Mouse (Mus musculus): ENCODE results near the gene Gm3383. TPM values are rescaled to one million over a fixed set of nuclear protein-coding genes. Genes with fewer than 3 reads are reported as not detected.
"Not testable (repeated sequence)": the region's sequence is repeated elsewhere in the genome, so short reads cannot be mapped to it uniquely, and the experiment has no call there.

The Gm3383 gene
- 0.76 and 1.4 TPM in 2 replicates for total RNA-seq (2015)
- total RNA-seq (2017), result 0.91 and 1.00 TPM in 2 replicates

DNA sequence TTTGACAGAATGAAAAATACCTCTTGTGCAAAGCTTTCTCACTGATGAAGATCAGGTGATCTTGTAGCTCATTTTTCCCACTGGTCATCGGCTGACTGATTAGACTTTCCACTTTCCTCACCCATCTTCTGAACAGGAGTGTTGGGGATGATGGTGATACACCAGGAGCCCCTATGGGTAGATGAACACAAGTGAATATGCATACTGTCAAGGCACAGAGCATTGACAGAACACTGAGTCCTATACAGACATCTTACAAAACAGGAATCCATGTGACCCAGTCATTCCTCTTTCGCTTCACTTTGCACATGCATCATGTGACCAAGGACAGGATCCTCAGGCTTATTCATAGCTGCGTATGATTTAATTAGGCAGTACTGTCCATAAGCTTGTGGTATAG lies at the start of gene Gm3383:
Gene Gm3383, minus strand, starts transcription at position 101 of the 400 bp plus-strand sequence.
- not testable (repeated sequence) for ATAC-seq (replicated peaks; ENCODE audit: poor library complexity)

DNA sequence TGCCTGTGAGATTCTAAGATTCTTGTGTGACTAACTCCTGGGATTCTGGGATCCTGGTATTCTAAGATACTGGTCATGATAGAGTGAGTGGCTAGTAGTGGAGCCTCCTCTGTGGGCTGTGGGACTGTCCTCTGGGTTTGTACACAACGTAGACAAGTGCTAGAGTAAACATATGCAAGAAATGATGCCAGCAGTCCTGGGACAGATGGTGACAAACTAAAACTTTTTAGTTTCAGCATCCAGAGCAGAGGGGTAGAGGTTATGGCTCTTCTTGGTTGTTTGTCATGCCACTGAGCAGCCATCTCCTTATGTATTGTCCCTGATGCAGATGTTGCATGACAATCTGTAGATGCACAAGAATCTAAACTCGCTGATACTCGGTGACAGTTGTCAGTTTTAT lies 48.1 kb upstream of the Gm3383 start:
- ATAC-seq (replicated peaks; ENCODE audit: poor library complexity), result not testable (repeated sequence)

DNA sequence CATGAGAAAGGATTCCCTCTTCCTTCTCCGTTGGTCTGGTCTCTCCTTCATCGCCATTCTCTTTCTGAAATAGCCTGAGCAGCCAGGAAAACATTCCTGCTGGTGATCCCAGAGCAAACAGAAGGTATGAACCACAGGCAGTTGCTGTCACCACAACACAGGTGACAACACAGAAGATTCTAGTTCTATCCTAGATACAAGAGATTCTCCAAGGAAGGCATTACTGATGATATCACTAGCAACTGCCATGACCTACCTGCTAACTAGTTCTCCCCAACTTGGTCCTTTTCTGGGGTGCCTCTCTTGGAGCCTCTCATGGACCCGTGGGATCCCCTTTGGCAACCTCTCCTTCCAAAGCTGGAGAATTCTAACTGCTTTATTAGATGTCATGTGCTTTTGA lies 22.4 kb upstream of the Gm3383 start, which contains the start of gene Gm3424:
Gene Gm3424, minus strand, starts transcription at position 101 of the 400 bp plus-strand sequence.
- not testable (repeated sequence) for ATAC-seq (replicated peaks; ENCODE audit: poor library complexity)

DNA sequence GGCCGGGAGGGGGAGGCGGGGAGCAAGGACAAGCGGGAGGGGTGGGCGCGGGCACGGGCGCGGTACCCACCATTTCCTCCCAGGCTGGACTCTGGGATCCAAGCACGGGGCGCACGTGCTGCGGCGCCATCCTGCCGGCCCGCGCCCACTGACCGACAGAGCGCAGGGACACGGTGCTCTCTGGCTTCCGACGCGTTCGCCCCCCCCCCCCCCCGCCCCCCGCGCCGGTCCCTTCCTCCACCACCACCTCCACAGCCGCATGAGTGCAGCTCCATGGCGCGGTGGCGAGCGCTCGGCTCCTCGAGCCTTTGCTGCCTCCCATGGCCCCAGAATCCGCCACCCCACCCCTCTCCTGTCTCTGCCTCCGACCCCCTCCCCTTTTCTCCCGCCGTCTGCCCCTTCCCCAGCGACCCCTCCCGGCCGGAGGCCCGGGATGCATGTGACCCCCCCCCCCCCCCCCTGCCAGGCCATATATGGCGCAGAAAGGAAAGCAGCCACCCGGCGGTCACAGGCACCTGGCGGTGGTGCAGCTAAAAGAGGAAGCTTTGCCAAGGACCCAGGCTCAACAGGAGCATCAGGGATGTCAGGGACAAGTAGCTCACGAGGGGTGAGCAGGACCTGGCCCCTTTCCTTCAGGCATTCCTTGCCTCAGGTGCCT lies 5.0 kb upstream of the Gm3383 start:
- not testable (repeated sequence) for ATAC-seq (replicated peaks; ENCODE audit: poor library complexity)

DNA sequence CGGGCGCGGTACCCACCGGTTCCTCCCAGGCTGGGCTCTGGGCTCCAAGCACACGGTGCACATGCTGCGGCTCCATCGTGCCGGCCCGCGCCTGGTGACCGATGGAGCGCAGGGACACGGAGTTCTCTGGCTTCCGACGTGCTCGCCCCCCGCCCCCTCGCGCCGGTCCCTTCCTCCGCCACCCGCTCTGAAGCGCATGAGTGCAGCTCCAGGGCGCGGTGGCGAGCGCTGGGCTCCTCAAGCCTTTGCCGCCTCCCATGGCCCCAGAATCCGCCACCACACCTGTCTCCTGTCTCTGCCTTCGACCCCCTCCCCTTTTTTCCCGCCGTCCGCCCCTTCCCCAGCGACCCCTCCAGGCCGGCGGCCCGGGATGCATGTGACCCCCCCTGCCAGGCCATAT lies 66.3 kb downstream of the Gm3383 start, which contains the start of gene Gm3373:
Gene Gm3373, minus strand, starts transcription at position 101 of the 400 bp plus-strand sequence.
- not testable (repeated sequence) for ATAC-seq (replicated peaks; ENCODE audit: poor library complexity)

DNA sequence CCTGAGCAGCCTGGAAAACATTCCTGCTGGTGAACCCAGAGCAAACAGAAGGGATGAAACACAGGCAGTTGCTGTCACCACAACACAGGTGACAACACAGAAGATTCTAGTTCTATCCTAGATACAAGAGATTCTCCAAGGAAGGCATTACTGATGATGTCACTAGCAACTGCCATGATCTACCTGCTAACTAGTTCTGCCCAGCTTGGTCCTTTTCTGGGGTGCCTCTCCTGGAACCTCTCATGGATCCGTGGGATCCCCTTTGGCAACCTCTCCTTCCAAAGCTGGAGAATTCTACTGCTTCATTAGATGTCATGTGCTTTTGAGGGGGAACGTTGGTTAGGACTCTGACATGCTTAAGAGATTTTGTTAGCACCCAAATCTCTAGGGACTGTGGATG lies 120.4 kb downstream of the Gm3383 start, which contains the start of gene Gm9603:
Gene Gm9603, minus strand, starts transcription at position 101 of the 400 bp plus-strand sequence.
- ATAC-seq (replicated peaks; ENCODE audit: poor library complexity), result not testable (repeated sequence)

DNA sequence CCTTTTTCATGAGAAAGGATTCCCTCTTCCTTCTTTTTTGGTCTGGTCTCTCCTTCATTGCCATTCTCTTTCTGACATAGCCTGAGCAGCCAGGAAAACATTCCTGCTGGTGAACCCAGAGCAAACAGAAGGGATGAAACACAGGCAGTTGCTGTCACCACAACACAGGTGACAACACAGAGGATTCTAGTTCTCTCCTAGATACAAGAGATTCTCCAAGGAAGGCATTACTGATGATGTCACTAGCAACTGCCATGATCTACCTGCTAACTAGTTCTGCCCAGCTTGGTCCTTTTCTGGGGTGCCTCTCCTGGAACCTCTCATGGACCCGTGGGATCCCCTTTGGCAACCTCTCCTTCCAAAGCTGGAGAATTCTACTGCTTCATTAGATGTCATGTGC lies 174.9 kb downstream of the Gm3383 start, which contains the start of gene Gm8265:
Gene Gm8265, minus strand, starts transcription at position 101 of the 400 bp plus-strand sequence.
- not testable (repeated sequence) for ATAC-seq (replicated peaks; ENCODE audit: poor library complexity)

Other genes starting within 250 kb of the Gm3383 start
- gene Gm8265, start 175.0 kb downstream of the Gm3383 start, total RNA-seq (2015), result not detected in 2 replicates
- gene Gm8265, start 175.0 kb downstream of the Gm3383 start, total RNA-seq (2017), result not detected in 2 replicates
- gene Gm9603, start 120.5 kb downstream of the Gm3383 start, total RNA-seq (2015), result not detected in 2 replicates
- not detected in 2 replicates for gene Gm9603, start 120.5 kb downstream of the Gm3383 start, total RNA-seq (2017)
- not detected in 2 replicates for gene Gm3373, start 66.4 kb downstream of the Gm3383 start, total RNA-seq (2015)
- gene Gm3373, start 66.4 kb downstream of the Gm3383 start, total RNA-seq (2017), result not detected in 2 replicates
- gene Gm3424, start 22.3 kb upstream of the Gm3383 start, total RNA-seq (2015), result not detected in 2 replicates
- not detected in 2 replicates for gene Gm3424, start 22.3 kb upstream of the Gm3383 start, total RNA-seq (2017)
- not detected in 2 replicates for gene Gm8237, start 72.4 kb upstream of the Gm3383 start, total RNA-seq (2015)
- not detected in 2 replicates for gene Gm8237, start 72.4 kb upstream of the Gm3383 start, total RNA-seq (2017)
- not detected in 2 replicates for gene Gm3248, start 153.8 kb upstream of the Gm3383 start, total RNA-seq (2015)
- gene Gm3248, start 153.8 kb upstream of the Gm3383 start, total RNA-seq (2017), result not detected in 2 replicates
- gene Gm3453, start 171.2 kb upstream of the Gm3383 start, total RNA-seq (2015), result not detected in 2 replicates
- gene Gm3453, start 171.2 kb upstream of the Gm3383 start, total RNA-seq (2017), result not detected in 2 replicates